Mouse (Mus musculus) forebrain, embryonic 15.5 days (tissue): ENCODE data around the gene Palm. TPM values are rescaled to one million over a fixed set of nuclear protein-coding genes. Genes with fewer than 3 reads are reported as not detected.

Experiments used
- ATAC-seq: fragments of 200-750 bp; cut with Nextera tagmentation; replicated peaks from 2 replicates; pipeline ENCODE4 v1.8.0; 2017; ENCODE audit warnings: mild to moderate bottlenecking, moderate TSS enrichment, moderate library complexity
- H3K27ac ChIP-seq: fragments of 300-500 bp; sonication (generic); replicated peaks from 2 replicates; pipeline ENCODE4 v1.5.1; 2015; ENCODE audit warnings: mild to moderate bottlenecking, inconsistent platforms
- H3K27me3 ChIP-seq: fragments of 300-500 bp; sonication (generic); 2 replicates; pipeline ENCODE4 v1.6.1; 2015; ENCODE audit warnings: inconsistent platforms
- H3K36me3 ChIP-seq: fragments of 300-500 bp; sonication (generic); 2 replicates; pipeline ENCODE4 v1.6.1; 2015; ENCODE audit warnings: mild to moderate bottlenecking, inconsistent platforms
- H3K4me1 ChIP-seq: fragments of 300-500 bp; sonication (generic); 2 replicates; pipeline ENCODE4 v1.6.1; 2015; ENCODE audit warnings: inconsistent platforms
- H3K4me2 ChIP-seq: fragments of 300-500 bp; sonication (generic); replicated peaks from 2 replicates; pipeline ENCODE4 v1.6.1; 2015; ENCODE audit warnings: mild to moderate bottlenecking, inconsistent platforms
- H3K4me3 ChIP-seq: fragments of 300-500 bp; sonication (generic); 2 replicates; pipeline ENCODE4 v1.5.1; 2015; ENCODE audit warnings: mild to moderate bottlenecking, inconsistent platforms
- H3K9ac ChIP-seq: fragments of 300-500 bp; sonication (generic); replicated peaks from 2 replicates; pipeline ENCODE4 v1.6.1; 2015; ENCODE audit warnings: mild to moderate bottlenecking, inconsistent platforms
- H3K9me3 ChIP-seq: fragments of 300-500 bp; sonication (generic); 2 replicates; pipeline ENCODE4 v1.6.1; 2016; ENCODE audit warnings: inconsistent platforms
- WGBS: fragments of 180-500 bp; shearing (Covaris S2); methylation state at CpG from one replicate; pipeline ENCODE4 v1.1.7; 2015; ENCODE audit warnings: mixed read lengths; 5-methylcytosine and 5-hydroxymethylcytosine counted together
- polyA plus RNA-seq: library from polyadenylated mRNA; unstranded; fragments of >200 nt; fragmentation: Nextera tagmentation; extraction: Ambion mirVana; gene quantifications from 2 replicates; pipeline ENCODE4 v1.2.1, GENCODE M21; 2015

Palm gene
- polyA plus RNA-seq, 1 experiment from 2014 or later: 325 TPM

GRCm38 (mm10) chr10:79840644-79841551 is 47.5 kb downstream of the Palm start:
- H3K4me3 ChIP-seq: peak overlapping the region; percentile 39
- H3K4me2 ChIP-seq: peak overlapping the region; percentile 67
- H3K9me3 ChIP-seq: no peaks in the 10 kb centered on the region
- no peaks in the 10 kb centered on the region for H3K27me3 ChIP-seq
- H3K27ac ChIP-seq: peak overlapping the region; percentile 78
- H3K9ac ChIP-seq: peak overlapping the region; percentile 51
- no peaks in the 10 kb centered on the region for H3K36me3 ChIP-seq
- under 1% methylated on average over 24 of the region's 24 CpGs for whole genome bisulfite sequencing
- peaks cover 17% of the 10 kb centered on the region for H3K4me1 ChIP-seq
- ATAC-seq: peak; percentile 87

GRCm38 (mm10) chr10:79842322-79842721 is 49.0 kb downstream of the Palm start:
- Histone ChIP-seq H3K4me2 (no peak overlapping the region), H3K4me1 (peaks cover 17% of the 10 kb centered on the region), H3K9me3 (no peaks in the 10 kb centered on the region), H3K36me3 (no peaks in the 10 kb centered on the region), H3K9ac (no peak overlapping the region), H3K27ac (no peak overlapping the region; the same call in 1 of the 2 replicates), H3K27me3 (no peaks in the 10 kb centered on the region), H3K4me3 (no peak overlapping the region)
- ATAC-seq: no peak
- 74% methylated on average over 3 of the region's 3 CpGs for WGBS

GRCm38 (mm10) chr10:79843476-79843875 is 50.1 kb downstream of the Palm start:
- Histone ChIP-seq H3K9me3 (no peaks in the 10 kb centered on the region), H3K27ac (no peak overlapping the region; the same call in 1 of the 2 replicates), H3K4me1 (peaks cover 17% of the 10 kb centered on the region), H3K9ac (no peak overlapping the region), H3K27me3 (no peaks in the 10 kb centered on the region), H3K4me2 (no peak overlapping the region), H3K4me3 (no peak overlapping the region), H3K36me3 (no peaks in the 10 kb centered on the region)
- ATAC-seq: no peak
- WGBS: 49% methylated on average over 6 of the region's 6 CpGs

- H3K36me3 ChIP-seq: no peaks in the 10 kb centered on the region
- H3K4me3 ChIP-seq: no peak overlapping the region
- H3K9ac ChIP-seq: no peak overlapping the region
- WGBS: 71% methylated on average over 5 of the region's 5 CpGs
- H3K9me3 ChIP-seq: no peaks in the 10 kb centered on the region
- no peaks in the 10 kb centered on the region for H3K27me3 ChIP-seq
- no peak for ATAC-seq
- H3K27ac ChIP-seq: no peak overlapping the region
- H3K4me1 ChIP-seq: peaks cover 12% of the 10 kb centered on the region
- no peak overlapping the region for H3K4me2 ChIP-seq
Measured at GRCm38 (mm10) chr10:79846553-79846952, 53.2 kb downstream of the Palm start.

DNA sequence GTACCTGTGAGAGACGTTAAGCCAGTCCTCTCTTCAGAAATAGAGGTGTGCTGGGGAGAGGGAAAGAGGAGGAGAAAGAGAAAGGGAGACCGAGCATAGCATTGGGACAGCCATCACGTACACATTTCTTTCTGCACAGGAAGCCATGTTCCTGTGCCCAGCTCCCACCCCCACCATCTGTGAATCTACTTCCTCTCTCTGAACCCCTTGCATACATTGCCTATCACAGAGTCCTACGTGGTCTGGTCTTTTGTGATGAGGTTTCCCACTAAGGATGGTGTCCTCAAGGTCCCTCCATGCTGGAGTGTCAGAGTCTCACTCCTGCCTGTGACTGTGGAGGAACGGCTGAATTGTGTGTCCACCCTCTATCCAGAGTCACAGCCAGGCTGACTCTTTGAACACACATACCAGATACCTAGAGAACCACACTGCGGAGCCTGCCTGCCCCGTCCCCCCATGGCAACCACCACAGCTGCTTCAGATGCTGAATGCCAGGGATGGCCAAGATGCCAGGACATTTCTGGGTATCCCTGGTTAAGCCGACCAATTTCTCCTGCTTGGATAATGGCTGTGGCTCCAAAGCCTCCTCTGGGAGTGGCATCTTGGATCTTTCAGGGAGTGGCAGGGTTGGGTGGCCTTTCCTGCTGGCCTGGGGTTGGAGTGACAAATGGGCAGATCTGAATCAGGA is 56.7 kb downstream of the Palm start:
- Histone ChIP-seq H3K4me1 (peaks cover 28% of the 10 kb centered on the region), H3K4me3 (no peak overlapping the region), H3K36me3 (no peaks in the 10 kb centered on the region), H3K27ac (no peak overlapping the region), H3K4me2 (no peak overlapping the region), H3K27me3 (no peaks in the 10 kb centered on the region), H3K9ac (no peak overlapping the region), H3K9me3 (no peaks in the 10 kb centered on the region)
- no peak for ATAC-seq
- 85% methylated on average over 8 of the region's 8 CpGs for WGBS

- no peak overlapping the region for H3K4me3 ChIP-seq
- 78% methylated on average over 3 of the region's 3 CpGs for WGBS
- H3K9me3 ChIP-seq: no peaks in the 10 kb centered on the region
- ATAC-seq: no peak
- no peaks in the 10 kb centered on the region for H3K27me3 ChIP-seq
- H3K4me1 ChIP-seq: peaks cover 43% of the 10 kb centered on the region
- H3K9ac ChIP-seq: 0 out of 2 replicates have a peak overlapping the region, but pooled peaks have one; percentile 82
- H3K4me2 ChIP-seq: 0 out of 2 replicates have a peak overlapping the region, but pooled peaks have one; percentile 91
- H3K36me3 ChIP-seq: no peaks in the 10 kb centered on the region
- H3K27ac ChIP-seq: peak overlapping the region; percentile 100
Measured at GRCm38 (mm10) chr10:79851653-79852052, 58.3 kb downstream of the Palm start.

GRCm38 (mm10) chr10:79852107-79852789 is 58.9 kb downstream of the Palm start:
- Histone ChIP-seq H3K4me2 (peak overlapping the region; percentile 91), H3K27ac (peak overlapping the region; percentile 100), H3K9ac (peak overlapping the region; percentile 82), H3K36me3 (no peaks in the 10 kb centered on the region), H3K9me3 (no peaks in the 10 kb centered on the region), H3K27me3 (no peaks in the 10 kb centered on the region), H3K4me3 (peak overlapping the region; percentile 99; the same call in 1 of the 2 replicates), H3K4me1 (peaks cover 49% of the 10 kb centered on the region)
- 50% methylated on average over 9 of the region's 9 CpGs for WGBS
- no peak for ATAC-seq

- Histone ChIP-seq H3K4me1 (peaks cover 55% of the 10 kb centered on the region), H3K36me3 (no peaks in the 10 kb centered on the region), H3K4me3 (peak overlapping the region; percentile 99), H3K9ac (peak overlapping the region; percentile 82), H3K27me3 (no peaks in the 10 kb centered on the region), H3K9me3 (no peaks in the 10 kb centered on the region), H3K4me2 (peak overlapping the region; percentile 91), H3K27ac (peak overlapping the region; percentile 100)
- ATAC-seq: no peak
- 18% methylated on average over 8 of the region's 8 CpGs for WGBS
Measured at GRCm38 (mm10) chr10:79852827-79853226, 59.5 kb downstream of the Palm start.

DNA sequence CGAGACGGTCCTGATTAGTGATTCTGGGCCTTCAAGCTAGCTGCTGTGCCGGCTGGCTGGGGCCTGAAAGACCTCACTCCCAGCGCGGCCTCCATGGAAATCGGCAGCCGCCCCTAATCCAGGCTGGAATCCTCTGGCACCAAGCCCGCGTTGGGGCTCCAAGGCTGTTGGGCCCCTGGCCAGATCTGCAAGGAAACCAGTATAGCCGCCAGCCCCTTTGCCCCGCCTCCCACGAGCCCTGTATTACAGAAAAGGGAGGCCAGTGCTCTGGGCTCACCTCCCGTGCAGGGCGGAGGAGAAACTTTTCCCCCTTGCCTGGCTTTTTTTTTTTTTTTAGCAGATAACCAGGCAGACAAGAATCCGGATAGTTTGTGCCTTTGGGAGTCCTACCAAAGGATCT is 60.0 kb downstream of the Palm start:
- ATAC-seq: peak; percentile 21
- H3K9me3 ChIP-seq: no peaks in the 10 kb centered on the region
- no peaks in the 10 kb centered on the region for H3K27me3 ChIP-seq
- H3K4me2 ChIP-seq: peak overlapping the region; percentile 91
- H3K9ac ChIP-seq: peak overlapping the region; percentile 82
- H3K27ac ChIP-seq: peak overlapping the region; percentile 100
- H3K36me3 ChIP-seq: no peaks in the 10 kb centered on the region
- 0% methylated on average over 15 of the region's 15 CpGs for WGBS
- H3K4me3 ChIP-seq: peak overlapping the region; percentile 99
- H3K4me1 ChIP-seq: peaks cover 60% of the 10 kb centered on the region

- Histone ChIP-seq H3K9ac (peak within 1 kb of the TSS; percentile 98), H3K36me3 (peaks cover 5% of the 10 kb centered on the region), H3K4me2 (peak within 1 kb of the TSS; percentile 91), H3K27ac (peak within 1 kb of the TSS; percentile 100), H3K4me3 (peak within 1 kb of the TSS; percentile 99), H3K27me3 (no peaks in the 10 kb centered on the region), H3K9me3 (no peaks in the 10 kb centered on the region), H3K4me1 (peaks cover 68% of the 10 kb centered on the region)
- peak; percentile 94 for ATAC-seq
- under 1% methylated on average over 75 of the region's 75 CpGs for WGBS
Measured at GRCm38 (mm10) chr10:79853860-79854795, 60.8 kb downstream of the Palm start, which contains the start of gene Ptbp1. Gene Ptbp1, plus strand, starts transcription at chr10:79854427.
